Mouse (Mus musculus): ENCODE measurements around the gene Slc5a11. TPM values are rescaled to one million over a fixed set of nuclear protein-coding genes. Genes with fewer than 3 reads are reported as not detected.

The Slc5a11 gene
- polyA plus RNA-seq (2015; fragmentation: Nextera tagmentation; extraction: Ambion mirVana) = 0.29 and 0.34 TPM in 2 replicates

DNA sequence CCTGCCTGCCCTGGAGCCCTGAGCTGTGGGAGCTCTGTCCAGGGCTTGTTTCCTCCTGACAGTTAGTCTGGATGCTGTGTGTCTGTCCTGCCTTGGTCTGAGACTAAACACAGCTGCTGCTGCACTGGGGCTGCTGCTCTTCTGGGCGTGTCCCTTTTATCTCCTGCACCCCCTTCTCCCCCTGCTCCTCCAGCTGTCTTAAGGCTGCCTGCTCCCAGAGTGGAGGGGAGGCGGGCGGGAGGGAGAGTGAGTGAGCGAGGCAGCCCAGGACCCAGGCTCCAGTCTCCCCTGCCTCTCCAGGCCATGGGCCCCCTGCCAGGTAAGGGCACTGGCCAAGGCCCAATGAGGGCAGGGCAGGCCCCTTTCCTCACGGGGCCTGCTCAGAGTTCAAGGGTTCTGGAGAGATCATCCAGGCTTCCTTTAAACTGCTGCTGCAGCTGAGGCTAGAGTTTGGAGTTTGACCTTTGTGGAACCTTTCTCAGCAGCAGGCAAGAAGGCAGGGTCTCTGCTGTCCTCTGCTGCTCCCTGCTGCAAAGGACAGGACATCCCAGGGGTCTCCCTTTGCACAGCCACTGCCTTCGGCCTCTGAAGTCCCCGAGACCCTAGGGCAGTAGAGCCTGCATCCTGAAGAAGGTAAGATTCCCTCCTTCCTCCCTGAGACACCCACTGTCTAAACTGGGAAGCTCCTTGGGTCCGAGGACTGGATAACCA, at the start of gene Slc5a11:
Slc5a11 (plus strand) TSS at position 416 of the 711 bp plus-strand sequence.
- WGBS = 31% methylated on average over 8 of the region's 8 CpGs
- no peak within 1 kb of the TSS for H3K27ac ChIP-seq
- no peak within 1 kb of the TSS for H3K4me3 ChIP-seq
- H3K4me2 ChIP-seq = no peak within 1 kb of the TSS
- no peak for ATAC-seq (replicated peaks)
- no peaks in the 10 kb centered on the region for H3K9me3 ChIP-seq
- no peaks in the 10 kb centered on the region for H3K27me3 ChIP-seq (replicated peaks)
- 0 out of 2 replicates have a peak, but pooled peaks cover 5% of the 10 kb centered on the region for H3K4me1 ChIP-seq
- H3K36me3 ChIP-seq (replicated peaks) = no peaks in the 10 kb centered on the region
- H3K9ac ChIP-seq = no peak within 1 kb of the TSS

DNA sequence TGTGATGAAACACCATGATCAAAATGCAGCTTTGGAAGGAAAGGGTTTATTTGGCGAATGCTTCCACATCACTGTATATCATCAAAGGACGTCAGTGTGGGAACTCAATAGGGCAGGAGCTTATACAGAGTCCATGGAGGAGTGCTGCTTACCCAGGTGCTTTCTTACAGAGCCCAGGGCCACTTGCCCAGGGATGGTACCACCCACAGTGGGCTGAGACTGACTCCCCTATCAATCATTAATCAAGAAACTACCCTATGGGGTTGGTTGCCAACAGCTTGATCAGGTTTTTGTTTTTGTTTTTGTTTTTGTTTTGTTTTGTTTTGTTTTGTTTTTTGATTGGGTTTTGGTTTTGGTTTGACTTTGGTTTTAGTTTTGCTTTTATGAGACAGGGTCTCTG, 47.1 kb upstream of the Slc5a11 start:
- H3K4me3 ChIP-seq = no peak overlapping the region
- H3K9ac ChIP-seq = no peak overlapping the region
- 88% methylated on average over 2 of the region's 2 CpGs for WGBS
- H3K27ac ChIP-seq = no peak overlapping the region
- H3K27me3 ChIP-seq (replicated peaks) = no peaks in the 10 kb centered on the region
- H3K4me1 ChIP-seq = no peaks in the 10 kb centered on the region
- no peak for ATAC-seq (replicated peaks)
- H3K36me3 ChIP-seq (replicated peaks) = peaks cover 65% of the 10 kb centered on the region
- no peaks in the 10 kb centered on the region for H3K9me3 ChIP-seq
- no peak overlapping the region for H3K4me2 ChIP-seq

DNA sequence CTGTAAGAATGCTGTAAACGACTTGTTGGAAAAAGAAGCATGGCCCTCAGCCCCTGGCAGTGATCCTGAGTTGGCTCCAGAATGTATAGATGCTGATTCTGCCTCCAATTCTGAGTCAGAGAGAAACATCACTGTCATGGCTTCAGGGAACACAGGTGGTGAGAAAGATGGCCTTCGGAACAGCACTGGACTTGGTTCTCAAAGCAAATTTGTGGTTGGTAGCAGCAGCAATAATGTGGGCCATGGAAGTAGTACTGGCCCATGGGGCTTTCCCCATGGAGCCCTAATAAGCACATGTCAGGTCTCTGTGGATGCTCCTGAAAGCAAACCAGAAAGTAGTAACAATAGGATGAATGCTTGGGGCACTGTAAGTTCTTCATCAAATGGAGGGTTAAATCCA, 45.0 kb upstream of the Slc5a11 start:
- no peak for ATAC-seq (replicated peaks)
- Histone ChIP-seq H3K27me3 (replicated peaks) (no peaks in the 10 kb centered on the region), H3K9ac (no peak overlapping the region), H3K36me3 (replicated peaks) (peaks cover 60% of the 10 kb centered on the region), H3K4me3 (no peak overlapping the region), H3K4me1 (no peaks in the 10 kb centered on the region), H3K27ac (no peak overlapping the region), H3K9me3 (no peaks in the 10 kb centered on the region), H3K4me2 (no peak overlapping the region)
- WGBS = 94% methylated on average over 2 of the region's 2 CpGs

DNA sequence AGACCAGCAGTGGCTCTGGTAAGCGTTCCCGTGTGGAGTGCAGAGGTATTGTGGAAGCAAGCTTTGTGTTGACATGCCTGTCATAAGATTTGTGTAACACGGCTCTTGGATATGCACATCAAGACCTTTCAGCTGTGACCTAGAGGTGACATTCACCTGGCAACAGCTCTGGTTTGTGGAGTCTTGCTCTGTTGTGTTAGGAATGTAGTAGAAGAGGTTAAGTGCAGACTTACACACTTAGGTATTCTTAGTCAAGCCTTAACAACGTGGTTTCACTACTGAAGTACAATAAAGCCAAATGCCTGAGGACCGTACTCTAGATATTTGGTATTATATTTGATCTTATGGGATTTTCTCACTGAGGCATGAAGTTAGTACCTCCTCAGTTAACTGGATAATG, 42.5 kb upstream of the Slc5a11 start:
- Histone ChIP-seq H3K36me3 (replicated peaks) (peaks cover 56% of the 10 kb centered on the region), H3K27ac (no peak overlapping the region), H3K4me2 (no peak overlapping the region), H3K9ac (no peak overlapping the region), H3K27me3 (replicated peaks) (no peaks in the 10 kb centered on the region), H3K9me3 (no peaks in the 10 kb centered on the region), H3K4me3 (no peak overlapping the region), H3K4me1 (no peaks in the 10 kb centered on the region)
- WGBS = 91% methylated on average over 5 of the region's 5 CpGs
- no peak for ATAC-seq (replicated peaks)

DNA sequence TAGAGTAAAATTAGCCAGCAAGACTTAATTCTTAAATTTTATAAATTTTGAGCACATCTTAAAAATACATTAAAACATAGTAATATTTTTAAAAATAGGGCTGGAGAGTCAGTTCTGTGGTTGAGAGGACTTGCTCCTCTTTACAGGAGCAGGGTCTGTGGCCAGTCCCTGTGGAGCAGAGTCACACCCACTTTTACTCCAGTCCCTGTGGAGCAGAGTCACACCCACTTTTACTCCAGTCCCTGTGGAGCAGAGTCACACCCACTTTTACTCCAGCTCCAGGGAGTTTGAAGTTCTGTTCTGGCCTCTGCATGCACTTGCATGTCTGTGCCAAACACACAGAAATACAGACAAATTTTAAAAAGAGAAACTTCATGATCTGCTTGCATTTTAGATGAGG, 37.4 kb upstream of the Slc5a11 start:
- H3K4me1 ChIP-seq = no peaks in the 10 kb centered on the region
- H3K4me3 ChIP-seq = no peak overlapping the region
- H3K27me3 ChIP-seq (replicated peaks) = no peaks in the 10 kb centered on the region
- no peaks in the 10 kb centered on the region for H3K9me3 ChIP-seq
- peaks cover 56% of the 10 kb centered on the region for H3K36me3 ChIP-seq (replicated peaks)
- no peak for ATAC-seq (replicated peaks)
- H3K27ac ChIP-seq = no peak overlapping the region
- H3K4me2 ChIP-seq = no peak overlapping the region
- H3K9ac ChIP-seq = no peak overlapping the region

DNA sequence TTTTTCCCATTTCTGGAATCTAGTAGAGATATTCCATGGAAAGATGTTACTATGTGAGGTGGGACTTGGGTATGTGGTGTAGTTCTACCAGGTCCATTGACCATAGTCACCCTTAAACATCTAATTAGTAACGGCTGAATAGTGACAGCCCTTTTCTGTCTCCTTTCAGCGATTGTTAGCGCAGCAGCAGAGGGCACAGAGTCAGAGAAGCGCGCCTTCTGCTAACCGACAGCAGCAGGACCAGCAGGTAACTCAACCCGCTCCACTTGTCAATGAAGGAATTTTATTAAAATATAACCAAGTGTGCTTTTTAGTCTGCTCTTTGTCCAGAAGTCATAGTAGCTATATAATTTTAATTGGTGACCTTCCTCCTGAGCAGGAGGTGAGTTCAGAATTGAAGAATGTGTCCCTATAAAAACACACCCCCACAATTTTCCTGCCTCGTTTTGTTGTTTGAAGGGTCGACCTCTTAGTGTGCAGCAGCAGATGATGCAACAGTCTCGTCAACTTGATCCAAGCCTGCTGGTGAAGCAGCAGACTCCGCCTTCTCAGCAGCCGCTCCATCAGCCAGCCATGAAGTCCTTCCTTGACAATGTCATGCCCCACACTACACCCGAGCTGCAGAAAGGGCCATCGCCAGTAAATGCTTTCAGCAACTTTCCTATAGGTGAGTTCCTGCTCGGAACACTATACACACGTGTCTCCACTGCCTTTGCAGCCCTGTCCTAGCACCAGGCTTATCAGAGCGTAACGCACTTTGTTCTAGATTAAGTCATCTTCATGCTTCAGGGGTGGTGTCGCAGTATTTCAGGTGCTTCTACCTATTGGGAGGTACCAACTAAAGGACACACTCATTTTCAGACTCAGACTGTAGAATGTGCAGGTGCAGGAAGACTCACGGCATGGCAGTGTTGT, 32.5 kb upstream of the Slc5a11 start:
- 85% methylated on average over 20 of the region's 20 CpGs for WGBS
- no peak overlapping the region for H3K4me3 ChIP-seq
- no peak overlapping the region for H3K27ac ChIP-seq
- no peaks in the 10 kb centered on the region for H3K27me3 ChIP-seq (replicated peaks)
- ATAC-seq (replicated peaks) = no peak
- no peak overlapping the region for H3K4me2 ChIP-seq
- peaks cover 64% of the 10 kb centered on the region for H3K36me3 ChIP-seq (replicated peaks)
- no peak overlapping the region for H3K9ac ChIP-seq
- H3K4me1 ChIP-seq = no peaks in the 10 kb centered on the region
- H3K9me3 ChIP-seq = no peaks in the 10 kb centered on the region

DNA sequence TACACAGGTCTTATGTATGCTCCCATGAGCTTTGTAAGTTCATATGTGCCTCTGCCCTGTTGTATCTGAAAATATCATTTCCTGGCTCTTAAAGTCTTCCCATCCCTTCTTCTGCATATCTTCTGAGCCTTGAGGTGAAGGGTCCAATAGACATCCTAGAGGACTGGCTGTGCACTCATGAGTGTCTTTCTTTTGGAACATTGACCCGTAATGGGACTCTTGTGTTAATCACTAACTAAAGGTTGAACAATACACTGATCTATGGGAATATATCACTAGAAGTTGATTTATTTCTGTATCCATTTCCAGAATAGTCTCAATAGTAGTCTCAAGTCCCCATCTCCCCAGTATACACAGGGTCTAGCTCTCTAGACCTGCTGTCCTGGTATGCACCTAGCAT, 29.7 kb upstream of the Slc5a11 start:
- Histone ChIP-seq H3K9me3 (no peaks in the 10 kb centered on the region), H3K9ac (no peak overlapping the region), H3K27ac (no peak overlapping the region), H3K4me3 (no peak overlapping the region), H3K4me2 (no peak overlapping the region), H3K36me3 (replicated peaks) (peaks cover 80% of the 10 kb centered on the region), H3K4me1 (no peaks in the 10 kb centered on the region), H3K27me3 (replicated peaks) (no peaks in the 10 kb centered on the region)
- WGBS = 98% methylated on average over 1 of the region's 1 CpGs
- ATAC-seq (replicated peaks) = no peak

DNA sequence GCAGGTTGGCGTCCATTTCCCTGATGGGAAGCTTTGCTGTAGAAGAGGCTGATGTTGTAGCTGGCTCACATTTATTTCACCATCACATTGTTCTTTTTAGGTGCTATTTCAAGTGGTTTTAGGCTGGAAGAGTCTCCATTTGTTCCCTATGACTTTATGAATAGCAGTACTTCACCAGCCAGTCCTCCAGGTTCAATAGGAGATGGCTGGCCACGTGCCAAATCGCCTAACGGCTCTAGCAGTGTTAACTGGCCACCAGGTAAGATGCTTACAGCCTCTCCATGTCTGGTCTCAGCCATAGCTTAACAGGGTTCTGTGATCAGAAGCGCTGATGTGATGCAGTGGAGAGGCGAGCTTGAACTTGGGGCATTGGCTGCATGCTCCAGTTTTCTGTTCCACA, 28.1 kb upstream of the Slc5a11 start:
- Histone ChIP-seq H3K36me3 (replicated peaks) (peaks cover 77% of the 10 kb centered on the region), H3K9me3 (no peaks in the 10 kb centered on the region), H3K4me3 (no peak overlapping the region), H3K27me3 (replicated peaks) (no peaks in the 10 kb centered on the region), H3K9ac (no peak overlapping the region), H3K4me1 (no peaks in the 10 kb centered on the region), H3K27ac (no peak overlapping the region), H3K4me2 (no peak overlapping the region)
- 86% methylated on average over 6 of the region's 6 CpGs for WGBS
- ATAC-seq (replicated peaks) = no peak

DNA sequence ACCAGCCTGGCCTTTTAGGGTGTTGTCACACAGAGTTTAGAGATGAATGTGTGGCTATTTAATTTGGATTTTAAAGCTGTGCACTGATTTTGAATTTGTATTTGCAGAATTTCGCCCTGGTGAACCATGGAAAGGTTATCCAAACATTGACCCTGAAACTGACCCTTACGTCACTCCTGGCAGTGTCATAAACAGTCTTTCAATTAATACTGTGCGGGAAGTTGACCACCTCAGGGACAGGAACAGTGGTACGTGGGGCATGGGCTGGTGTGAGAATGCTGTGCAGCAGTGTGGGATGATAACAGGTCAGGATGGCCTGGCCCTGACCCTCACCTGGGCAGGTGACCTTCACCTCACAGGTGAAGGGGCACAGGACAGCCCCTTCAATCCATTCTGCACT, 27.3 kb upstream of the Slc5a11 start:
- ATAC-seq (replicated peaks) = no peak
- WGBS = 91% methylated on average over 4 of the region's 4 CpGs
- no peaks in the 10 kb centered on the region for H3K4me1 ChIP-seq
- no peaks in the 10 kb centered on the region for H3K27me3 ChIP-seq (replicated peaks)
- H3K4me3 ChIP-seq = no peak overlapping the region
- H3K36me3 ChIP-seq (replicated peaks) = peaks cover 77% of the 10 kb centered on the region
- no peak overlapping the region for H3K4me2 ChIP-seq
- no peaks in the 10 kb centered on the region for H3K9me3 ChIP-seq
- H3K27ac ChIP-seq = no peak overlapping the region
- no peak overlapping the region for H3K9ac ChIP-seq

DNA sequence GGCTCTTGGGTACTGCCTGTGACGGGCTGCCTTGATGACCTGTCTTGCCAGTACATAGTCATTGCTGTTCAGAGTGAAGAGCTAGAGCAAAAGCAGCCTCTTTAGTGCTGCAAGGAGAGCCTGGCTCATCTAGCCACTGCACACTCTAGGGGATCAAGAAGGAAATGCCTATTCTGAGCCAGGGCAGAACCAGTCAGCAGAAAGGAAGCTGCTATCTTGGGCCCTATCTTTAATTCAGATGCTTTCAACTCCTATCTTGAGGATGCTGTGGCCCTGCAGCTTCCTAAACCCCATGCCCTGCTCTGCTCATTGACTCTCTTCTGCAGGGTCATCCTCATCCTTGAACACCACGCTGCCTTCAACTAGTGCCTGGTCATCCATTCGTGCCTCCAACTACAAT, 26.1 kb upstream of the Slc5a11 start:
- no peaks in the 10 kb centered on the region for H3K4me1 ChIP-seq
- no peak overlapping the region for H3K27ac ChIP-seq
- no peak overlapping the region for H3K9ac ChIP-seq
- H3K9me3 ChIP-seq = no peaks in the 10 kb centered on the region
- no peak overlapping the region for H3K4me3 ChIP-seq
- 96% methylated on average over 3 of the region's 3 CpGs for WGBS
- no peak overlapping the region for H3K4me2 ChIP-seq
- no peak for ATAC-seq (replicated peaks)
- H3K27me3 ChIP-seq (replicated peaks) = no peaks in the 10 kb centered on the region
- peaks cover 79% of the 10 kb centered on the region for H3K36me3 ChIP-seq (replicated peaks)

DNA sequence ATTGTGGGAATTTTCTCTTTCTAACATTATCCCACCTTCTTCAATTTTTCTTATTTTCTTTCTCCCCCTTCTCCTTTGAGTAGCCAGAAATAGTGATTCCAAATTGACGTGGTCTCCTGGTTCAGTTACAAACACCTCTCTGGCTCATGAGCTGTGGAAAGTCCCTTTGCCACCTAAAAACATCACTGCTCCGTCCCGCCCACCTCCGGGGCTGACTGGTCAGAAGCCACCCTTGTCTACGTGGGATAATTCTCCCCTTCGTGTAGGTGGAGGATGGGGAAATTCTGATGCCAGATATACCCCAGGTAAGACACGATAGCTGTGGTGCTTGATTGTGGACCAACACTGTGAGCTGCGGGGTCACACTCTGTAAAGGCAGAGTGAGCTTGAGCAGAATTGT, 24.8 kb upstream of the Slc5a11 start:
- no peak overlapping the region for H3K27ac ChIP-seq
- H3K4me1 ChIP-seq = no peaks in the 10 kb centered on the region
- peaks cover 73% of the 10 kb centered on the region for H3K36me3 ChIP-seq (replicated peaks)
- H3K9ac ChIP-seq = no peak overlapping the region
- 93% methylated on average over 8 of the region's 8 CpGs for WGBS
- no peaks in the 10 kb centered on the region for H3K9me3 ChIP-seq
- H3K27me3 ChIP-seq (replicated peaks) = no peaks in the 10 kb centered on the region
- no peak for ATAC-seq (replicated peaks)
- H3K4me3 ChIP-seq = no peak overlapping the region
- no peak overlapping the region for H3K4me2 ChIP-seq

DNA sequence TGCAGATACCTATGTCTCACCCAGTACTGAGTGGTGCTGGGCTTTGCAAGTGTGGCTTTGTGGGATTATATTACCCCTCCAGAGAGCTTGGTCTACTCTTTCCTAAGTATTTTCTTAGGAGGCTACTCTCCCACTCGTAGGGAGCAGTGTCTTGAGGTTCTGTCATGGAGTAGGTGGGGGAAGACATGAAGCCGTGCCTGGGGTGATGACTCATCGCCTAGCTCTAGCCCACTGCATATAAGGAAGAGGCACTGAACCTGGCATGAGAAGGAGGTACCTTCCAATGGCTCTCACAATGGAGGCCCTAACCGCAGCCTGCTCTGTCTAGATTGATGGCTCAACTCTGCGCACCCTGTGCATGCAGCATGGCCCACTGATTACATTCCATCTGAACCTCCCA, 22.8 kb upstream of the Slc5a11 start:
- no peak overlapping the region for H3K9ac ChIP-seq
- H3K27ac ChIP-seq = no peak overlapping the region
- no peaks in the 10 kb centered on the region for H3K4me1 ChIP-seq
- H3K36me3 ChIP-seq (replicated peaks) = peaks cover 60% of the 10 kb centered on the region
- no peaks in the 10 kb centered on the region for H3K27me3 ChIP-seq (replicated peaks)
- 93% methylated on average over 5 of the region's 5 CpGs for WGBS
- no peak for ATAC-seq (replicated peaks)
- H3K4me3 ChIP-seq = no peak overlapping the region
- no peaks in the 10 kb centered on the region for H3K9me3 ChIP-seq
- no peak overlapping the region for H3K4me2 ChIP-seq

DNA sequence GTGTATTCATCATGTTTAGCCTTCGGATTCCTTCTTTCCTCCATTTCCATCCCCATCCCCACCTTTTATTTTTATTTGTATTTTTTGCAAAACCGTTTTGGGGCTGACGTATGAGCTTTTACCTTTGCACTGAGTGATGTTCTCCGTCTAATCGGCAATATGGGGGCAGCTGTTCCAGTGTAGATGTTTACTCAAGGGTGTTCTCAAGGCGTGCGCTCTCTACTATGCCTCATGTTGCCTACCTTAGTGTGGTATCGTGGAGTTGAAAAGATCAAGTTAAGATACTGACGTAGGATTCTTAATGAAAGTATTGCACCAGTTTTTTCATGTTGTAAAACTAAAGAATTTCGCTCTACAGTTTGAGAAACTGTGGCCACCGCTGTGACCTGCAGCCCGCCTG, 21.4 kb upstream of the Slc5a11 start:
- no peak for ATAC-seq (replicated peaks)
- Histone ChIP-seq H3K4me1 (no peaks in the 10 kb centered on the region), H3K27me3 (replicated peaks) (no peaks in the 10 kb centered on the region), H3K36me3 (replicated peaks) (peaks cover 52% of the 10 kb centered on the region), H3K4me2 (no peak overlapping the region), H3K9me3 (no peaks in the 10 kb centered on the region), H3K4me3 (no peak overlapping the region), H3K27ac (no peak overlapping the region), H3K9ac (no peak overlapping the region)
- 95% methylated on average over 12 of the region's 12 CpGs for WGBS
